Mouse (Mus musculus) effector memory CD4-positive, alpha-beta T cell, adult 5 months (primary cell): Measurements from ENCODE around the gene Lilr4b. TPM values are rescaled to one million over a fixed set of nuclear protein-coding genes. Genes with fewer than 3 reads are reported as not detected.

Source experiments
- polyA plus RNA-seq: library from polyadenylated mRNA; unstranded; fragments of 100-300 nt; shearing (Covaris generic); gene quantifications from one replicate; pipeline ENCODE4 v1.2.1, GENCODE M21; 2017

Lilr4b gene
- polyA plus RNA-seq, result 409 TPM

GRCm38 (mm10) chr10:51480397-51480796 lies at the start of gene Lilr4b, which contains the start of gene Gm49339:
Gene Lilr4b, plus strand, starts transcription at chr10:51480632.
Gene Gm49339, plus strand, starts transcription at chr10:51480612.

DNA sequence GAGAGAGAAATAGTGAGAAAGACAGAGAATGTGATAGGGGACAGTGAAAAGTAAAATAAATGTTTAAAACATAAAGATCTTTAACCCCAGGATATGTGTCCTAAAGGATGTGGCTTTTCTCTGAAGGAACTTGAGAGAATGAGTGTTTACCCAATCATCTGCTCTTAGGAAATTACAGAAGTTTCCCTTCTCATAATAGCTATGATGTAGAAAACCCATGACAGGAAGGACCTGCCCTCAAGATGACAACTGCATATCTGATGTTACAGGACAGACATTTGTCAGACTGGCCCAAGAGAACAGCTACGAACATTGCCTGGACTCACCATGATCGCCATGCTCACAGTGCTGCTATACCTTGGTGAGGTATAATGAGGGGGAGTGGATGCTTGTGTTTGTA lies 10.3 kb downstream of the Lilr4b start, which contains the start of gene Lilrb4a:
TSS of gene Lilrb4a (plus strand) at position 266 of the 400 bp plus-strand sequence.

Other genes with a start within 250 kb of the Lilr4b start
- gene Gm49339, start within 50 bp of the Lilr4b start, polyA plus RNA-seq, result 40.6 TPM
- 419 TPM for gene Lilrb4a, start 10.3 kb downstream of the Lilr4b start, polyA plus RNA-seq
- gene Fam162b, start 109.9 kb downstream of the Lilr4b start, polyA plus RNA-seq, result not detected
- gene Gprc6a, start 150.8 kb downstream of the Lilr4b start, polyA plus RNA-seq, result not detected
- gene Rfx6, start 197.1 kb downstream of the Lilr4b start, polyA plus RNA-seq, result not detected